Mouse (Mus musculus): ENCODE data around the gene Vmo1. TPM values are rescaled to one million over a fixed set of nuclear protein-coding genes. Genes with fewer than 3 reads are reported as not detected.

Gene Vmo1
- 0.62 TPM in 1 of 2 replicates, not detected in the other for polyA plus RNA-seq (2015; fragmentation: Nextera tagmentation; extraction: Ambion mirVana)

- Histone ChIP-seq H3K9ac (no peak within 1 kb of the TSS), H3K4me3 (replicated peaks) (no peak within 1 kb of the TSS), H3K36me3 (no peaks in the 10 kb centered on the region), H3K27me3 (replicated peaks) (no peaks in the 10 kb centered on the region), H3K27ac (no peak within 1 kb of the TSS), H3K4me1 (0 out of 2 replicates have a peak, but pooled peaks cover 3% of the 10 kb centered on the region), H3K9me3 (no peaks in the 10 kb centered on the region), H3K4me2 (no peak within 1 kb of the TSS)
- no peak for ATAC-seq (ENCODE audit: insufficient read depth, low FRiP score, low read depth)
- WGBS = 82% methylated on average over 7 of the region's 7 CpGs
Observed at GRCm38 (mm10) chr11:70514288-70514687, at the start of gene Vmo1. TSS of gene Vmo1 (minus strand) at chr11:70514616.

GRCm38 (mm10) chr11:70563470-70564275 is 49.3 kb upstream of the Vmo1 start:
- no peak for ATAC-seq (ENCODE audit: insufficient read depth, low FRiP score, low read depth)
- peaks cover 19% of the 10 kb centered on the region for H3K4me1 ChIP-seq
- no peaks in the 10 kb centered on the region for H3K36me3 ChIP-seq
- no peaks in the 10 kb centered on the region for H3K9me3 ChIP-seq
- 1% methylated on average over 25 of the region's 25 CpGs for WGBS
- peak overlapping the region; percentile 86; the same call in 1 of the 2 replicates for H3K9ac ChIP-seq
- H3K27me3 ChIP-seq (replicated peaks) = no peaks in the 10 kb centered on the region
- peak overlapping the region; percentile 88 for H3K4me3 ChIP-seq (replicated peaks)
- peak overlapping the region; percentile 91 for H3K27ac ChIP-seq
- H3K4me2 ChIP-seq = peak overlapping the region; percentile 90

GRCm38 (mm10) chr11:70562995-70563469 is 48.6 kb upstream of the Vmo1 start:
- Histone ChIP-seq H3K27me3 (replicated peaks) (no peaks in the 10 kb centered on the region), H3K4me2 (peak overlapping the region; percentile 90), H3K27ac (peak overlapping the region; percentile 91), H3K36me3 (no peaks in the 10 kb centered on the region), H3K9me3 (no peaks in the 10 kb centered on the region), H3K4me1 (peaks cover 19% of the 10 kb centered on the region), H3K9ac (peak overlapping the region; percentile 86), H3K4me3 (replicated peaks) (peak overlapping the region; percentile 88)
- WGBS = 0% methylated on average over 27 of the region's 31 CpGs
- no peak; the same call in 1 of the 2 replicates for ATAC-seq (ENCODE audit: insufficient read depth, low FRiP score, low read depth)

GRCm38 (mm10) chr11:70562287-70562994 is 48.0 kb upstream of the Vmo1 start, which contains the start of gene Mink1:
TSS of gene Mink1 (plus strand) at chr11:70562881.
- Histone ChIP-seq H3K4me1 (peaks cover 19% of the 10 kb centered on the region), H3K9me3 (no peaks in the 10 kb centered on the region), H3K4me2 (peak within 1 kb of the TSS; percentile 90), H3K9ac (peak within 1 kb of the TSS; percentile 86), H3K36me3 (no peaks in the 10 kb centered on the region), H3K4me3 (replicated peaks) (peak within 1 kb of the TSS; percentile 88), H3K27me3 (replicated peaks) (no peaks in the 10 kb centered on the region), H3K27ac (peak within 1 kb of the TSS; percentile 91)
- WGBS = 1% methylated on average over 55 of the region's 57 CpGs
- peak; percentile 86 for ATAC-seq (ENCODE audit: insufficient read depth, low FRiP score, low read depth)

GRCm38 (mm10) chr11:70561937-70562286 is 47.5 kb upstream of the Vmo1 start:
- Histone ChIP-seq H3K27me3 (replicated peaks) (no peaks in the 10 kb centered on the region), H3K9ac (peak overlapping the region; percentile 86; the same call in 1 of the 2 replicates), H3K4me2 (peak overlapping the region; percentile 90), H3K27ac (peak overlapping the region; percentile 91; the same call in 1 of the 2 replicates), H3K4me1 (peaks cover 19% of the 10 kb centered on the region), H3K9me3 (no peaks in the 10 kb centered on the region), H3K36me3 (no peaks in the 10 kb centered on the region), H3K4me3 (replicated peaks) (peak overlapping the region; percentile 88)
- 2% methylated on average over 2 of the region's 2 CpGs for WGBS
- ATAC-seq (ENCODE audit: insufficient read depth, low FRiP score, low read depth) = no peak; the same call in 1 of the 2 replicates

- H3K4me1 ChIP-seq = 0 out of 2 replicates have a peak, but pooled peaks cover 5% of the 10 kb centered on the region
- no peak overlapping the region for H3K27ac ChIP-seq
- H3K9ac ChIP-seq = no peak overlapping the region
- 0 out of 2 replicates have a peak, but pooled peaks cover 4% of the 10 kb centered on the region for H3K36me3 ChIP-seq
- no peak for ATAC-seq (ENCODE audit: insufficient read depth, low FRiP score, low read depth)
- H3K4me2 ChIP-seq = no peak overlapping the region
- 90% methylated on average over 9 of the region's 9 CpGs for WGBS
- H3K9me3 ChIP-seq = no peaks in the 10 kb centered on the region
- no peak overlapping the region for H3K4me3 ChIP-seq (replicated peaks)
- H3K27me3 ChIP-seq (replicated peaks) = no peaks in the 10 kb centered on the region
Observed at GRCm38 (mm10) chr11:70557545-70557944, 43.1 kb upstream of the Vmo1 start.

GRCm38 (mm10) chr11:70553940-70554339 is 39.5 kb upstream of the Vmo1 start:
- no peaks in the 10 kb centered on the region for H3K4me1 ChIP-seq
- ATAC-seq (ENCODE audit: insufficient read depth, low FRiP score, low read depth) = no peak
- H3K4me2 ChIP-seq = no peak overlapping the region
- no peaks in the 10 kb centered on the region for H3K27me3 ChIP-seq (replicated peaks)
- H3K9ac ChIP-seq = no peak overlapping the region
- no peaks in the 10 kb centered on the region for H3K9me3 ChIP-seq
- H3K27ac ChIP-seq = no peak overlapping the region
- 22% methylated on average over 7 of the region's 7 CpGs for WGBS
- no peak overlapping the region for H3K4me3 ChIP-seq (replicated peaks)
- 0 out of 2 replicates have a peak, but pooled peaks cover 4% of the 10 kb centered on the region for H3K36me3 ChIP-seq

GRCm38 (mm10) chr11:70551526-70551925 is 37.1 kb upstream of the Vmo1 start:
- Histone ChIP-seq H3K4me1 (no peaks in the 10 kb centered on the region), H3K4me2 (no peak overlapping the region), H3K36me3 (0 out of 2 replicates have a peak, but pooled peaks cover 4% of the 10 kb centered on the region), H3K27ac (no peak overlapping the region), H3K9me3 (no peaks in the 10 kb centered on the region), H3K9ac (no peak overlapping the region), H3K27me3 (replicated peaks) (no peaks in the 10 kb centered on the region), H3K4me3 (replicated peaks) (no peak overlapping the region)
- 85% methylated on average over 8 of the region's 8 CpGs for WGBS
- no peak for ATAC-seq (ENCODE audit: insufficient read depth, low FRiP score, low read depth)

GRCm38 (mm10) chr11:70544496-70544895 is 30.1 kb upstream of the Vmo1 start:
- no peaks in the 10 kb centered on the region for H3K27me3 ChIP-seq (replicated peaks)
- 61% methylated on average over 7 of the region's 7 CpGs for WGBS
- no peak for ATAC-seq (ENCODE audit: insufficient read depth, low FRiP score, low read depth)
- no peaks in the 10 kb centered on the region for H3K9me3 ChIP-seq
- H3K36me3 ChIP-seq = no peaks in the 10 kb centered on the region
- H3K4me1 ChIP-seq = peaks cover 7% of the 10 kb centered on the region; the same call in 1 of the 2 replicates
- H3K9ac ChIP-seq = no peak overlapping the region
- no peak overlapping the region for H3K4me3 ChIP-seq (replicated peaks)
- H3K27ac ChIP-seq = no peak overlapping the region
- no peak overlapping the region for H3K4me2 ChIP-seq

- Histone ChIP-seq H3K27me3 (replicated peaks) (no peaks in the 10 kb centered on the region), H3K9ac (no peak overlapping the region), H3K36me3 (no peaks in the 10 kb centered on the region), H3K4me3 (replicated peaks) (0 out of 2 replicates have a peak overlapping the region, but pooled peaks have one; percentile 60), H3K27ac (no peak overlapping the region), H3K4me1 (peaks cover 9% of the 10 kb centered on the region; the same call in 1 of the 2 replicates), H3K4me2 (peak overlapping the region; percentile 72; the same call in 1 of the 2 replicates), H3K9me3 (no peaks in the 10 kb centered on the region)
- no peak for ATAC-seq (ENCODE audit: insufficient read depth, low FRiP score, low read depth)
- 70% methylated on average over 5 of the region's 5 CpGs for WGBS
Observed at GRCm38 (mm10) chr11:70541415-70541814, 27.0 kb upstream of the Vmo1 start.

- ATAC-seq (ENCODE audit: insufficient read depth, low FRiP score, low read depth) = no peak
- WGBS = 86% methylated on average over 7 of the region's 7 CpGs
- H3K36me3 ChIP-seq = no peaks in the 10 kb centered on the region
- peaks cover 9% of the 10 kb centered on the region; the same call in 1 of the 2 replicates for H3K4me1 ChIP-seq
- peak overlapping the region; percentile 72 for H3K4me2 ChIP-seq
- no peak overlapping the region for H3K9ac ChIP-seq
- H3K27me3 ChIP-seq (replicated peaks) = no peaks in the 10 kb centered on the region
- H3K9me3 ChIP-seq = no peaks in the 10 kb centered on the region
- peak overlapping the region; percentile 60 for H3K4me3 ChIP-seq (replicated peaks)
- H3K27ac ChIP-seq = no peak overlapping the region
Observed at GRCm38 (mm10) chr11:70540928-70541327, 26.5 kb upstream of the Vmo1 start.
